Mouse (Mus musculus) spleen, postnatal 14 days (tissue): Measurements from ENCODE around the gene Cgn.

Experiments
- DNase-seq, 2 experiments: peaks; one replicate each; pipeline ENCODE4 v3.0.0; 2021 to 2022; ENCODE audit warnings: low spot score in 2 of 2

Gene Cgn

GRCm38 (mm10) chr3:94786367-94786835 lies at the start of gene Cgn:
Cgn (minus strand) TSS chr3:94786492.
- DNase-seq = peak; percentile 67 to 69

DNA sequence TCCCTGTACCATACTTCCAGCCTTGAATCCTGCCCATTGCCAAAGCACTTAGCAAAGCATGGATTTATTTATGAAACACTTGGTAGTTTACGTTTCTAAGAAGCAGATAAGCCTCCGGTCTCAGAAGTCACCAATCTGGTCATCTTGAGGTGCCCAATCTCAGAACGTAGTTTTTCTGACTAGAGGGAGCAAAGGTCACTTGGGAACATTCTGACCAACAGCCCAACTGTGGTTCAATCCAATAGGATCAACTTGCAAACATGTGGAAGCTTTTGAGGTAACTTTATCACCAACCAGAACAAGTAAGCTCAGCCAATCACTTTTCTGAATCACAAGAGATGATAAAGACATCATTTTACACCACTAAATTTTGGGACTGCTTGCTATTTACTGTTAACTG lies 49.1 kb upstream of the Cgn start:
- DNase-seq = no peak

- DNase-seq = no peak
Measured at GRCm38 (mm10) chr3:94833358-94833757, 47.1 kb upstream of the Cgn start.

DNA sequence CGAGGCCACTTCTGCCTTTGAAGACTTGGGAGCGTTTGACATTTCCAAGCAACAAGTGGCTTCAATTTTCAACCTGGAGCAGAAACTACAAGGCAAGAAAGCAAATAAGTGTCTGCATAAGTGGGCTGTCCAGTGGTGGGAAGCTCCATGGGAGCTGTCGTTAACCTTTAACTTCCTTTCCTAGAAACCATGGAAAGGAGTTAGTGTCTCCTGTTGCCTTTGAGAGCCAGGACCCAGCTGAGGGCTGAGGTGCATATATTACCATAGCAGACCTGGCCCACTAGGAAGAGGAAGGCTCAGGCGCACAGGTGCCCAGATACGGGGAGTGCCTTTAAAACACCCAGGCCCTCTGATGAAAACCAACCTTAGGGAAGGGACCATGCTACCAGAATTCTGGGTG lies 46.4 kb upstream of the Cgn start:
- no peak for DNase-seq

- no peak for DNase-seq
Measured at GRCm38 (mm10) chr3:94832100-94832499, 45.8 kb upstream of the Cgn start.

GRCm38 (mm10) chr3:94824110-94824509 lies 37.8 kb upstream of the Cgn start:
- no peak for DNase-seq

DNA sequence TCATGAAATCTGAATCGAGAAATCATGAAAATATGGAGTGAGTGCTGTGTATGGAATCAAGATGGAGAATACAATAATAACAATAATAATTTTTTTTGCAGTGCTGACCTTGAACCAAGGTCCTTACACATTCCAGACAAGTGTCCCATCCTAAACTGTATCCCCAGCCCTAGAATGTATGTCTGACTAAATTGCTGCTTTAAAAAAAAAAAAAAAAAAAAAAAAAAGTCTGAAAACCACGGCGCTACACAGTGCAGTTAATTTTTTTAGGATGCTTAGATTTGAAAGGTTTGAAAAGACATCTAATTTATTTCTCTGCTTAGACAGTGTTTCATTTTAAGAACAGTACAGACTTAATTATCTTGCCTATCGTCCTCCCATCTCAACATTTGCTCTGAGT lies 35.8 kb upstream of the Cgn start:
- no peak for DNase-seq

- no peak for DNase-seq
Measured at GRCm38 (mm10) chr3:94821008-94821638, 34.8 kb upstream of the Cgn start.

DNA sequence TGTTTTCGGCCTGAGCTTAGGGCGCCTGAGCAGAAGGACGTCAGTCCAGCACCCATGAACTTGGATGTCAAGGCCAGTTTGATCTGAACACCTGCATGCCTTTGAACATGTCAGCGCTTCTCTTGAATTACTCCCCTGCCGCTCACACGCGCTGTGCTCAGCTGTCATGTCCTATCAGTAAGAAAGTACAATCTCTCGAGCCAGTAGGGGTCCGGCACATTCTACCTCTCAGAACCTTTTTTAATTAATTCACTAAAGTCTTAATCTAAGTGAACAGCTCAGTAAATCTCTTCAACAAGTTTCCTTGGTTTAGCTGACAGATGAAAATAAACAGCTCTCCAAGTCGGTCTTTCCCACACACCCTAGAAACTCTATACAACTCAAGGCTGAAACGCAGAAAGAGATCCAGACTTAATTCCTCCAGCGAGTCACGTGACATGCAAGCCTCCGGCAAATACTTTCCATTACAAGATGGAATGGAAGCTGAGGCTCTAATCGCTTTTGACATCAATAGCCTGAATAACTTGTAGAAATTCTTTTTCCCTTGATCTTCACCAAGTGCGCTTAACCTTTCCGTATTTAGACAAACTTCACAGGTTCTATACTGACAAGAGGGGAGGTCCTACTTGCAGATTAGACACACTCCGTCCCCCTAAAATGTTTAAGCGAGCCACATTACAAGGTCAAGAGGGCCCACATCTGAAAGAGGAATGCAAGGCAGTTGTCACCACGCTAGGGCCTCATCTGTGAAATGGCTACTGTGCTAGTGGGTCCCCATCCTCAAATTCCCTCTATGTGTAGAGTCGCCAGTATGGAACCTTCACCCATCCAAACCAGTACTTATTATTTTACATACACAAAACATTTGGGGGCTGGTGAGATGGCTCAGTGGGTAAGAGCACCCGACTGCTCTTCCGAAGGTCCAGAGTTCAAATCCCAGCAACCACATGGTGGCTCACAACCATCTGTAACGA lies 33.4 kb upstream of the Cgn start:
- no peak for DNase-seq

DNA sequence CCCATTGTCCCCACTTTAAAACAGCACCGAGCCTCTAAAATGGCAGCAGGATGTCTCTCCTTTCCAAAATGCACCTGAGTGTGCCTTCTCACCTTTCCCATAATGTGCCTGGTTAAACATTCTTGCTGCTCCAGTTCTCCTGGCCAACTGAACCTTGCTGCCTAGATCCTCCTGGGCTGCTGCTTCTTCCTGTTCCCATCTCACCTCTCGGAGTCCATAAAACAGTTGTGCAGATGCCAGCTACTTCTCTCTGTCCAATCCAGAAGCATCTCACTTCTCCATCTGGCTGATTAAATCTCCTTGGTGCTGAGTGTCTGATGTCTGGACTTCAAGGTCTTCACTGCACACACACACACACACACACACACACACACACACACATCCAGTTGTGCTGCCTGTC lies 31.4 kb upstream of the Cgn start:
- no peak for DNase-seq

DNA sequence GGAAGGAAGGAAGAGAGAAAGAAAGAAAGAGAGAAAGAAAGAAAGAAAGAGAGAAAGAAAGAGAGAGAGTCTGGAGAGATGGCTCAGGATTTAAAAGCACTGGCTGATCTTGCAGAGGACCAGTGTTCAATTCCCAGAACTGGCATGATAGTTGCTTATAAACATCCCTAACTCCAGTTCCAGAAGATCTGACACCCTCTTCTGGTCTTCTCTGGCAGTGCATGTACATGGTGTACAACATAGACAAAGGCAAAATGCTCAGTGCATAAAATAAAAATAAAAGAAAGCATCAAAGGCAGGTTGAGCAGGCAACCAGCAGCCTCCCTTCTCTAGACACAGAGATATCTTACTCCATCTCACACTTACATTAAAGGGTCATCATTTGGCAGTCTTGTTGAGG lies 29.3 kb upstream of the Cgn start:
- no peak for DNase-seq

DNA sequence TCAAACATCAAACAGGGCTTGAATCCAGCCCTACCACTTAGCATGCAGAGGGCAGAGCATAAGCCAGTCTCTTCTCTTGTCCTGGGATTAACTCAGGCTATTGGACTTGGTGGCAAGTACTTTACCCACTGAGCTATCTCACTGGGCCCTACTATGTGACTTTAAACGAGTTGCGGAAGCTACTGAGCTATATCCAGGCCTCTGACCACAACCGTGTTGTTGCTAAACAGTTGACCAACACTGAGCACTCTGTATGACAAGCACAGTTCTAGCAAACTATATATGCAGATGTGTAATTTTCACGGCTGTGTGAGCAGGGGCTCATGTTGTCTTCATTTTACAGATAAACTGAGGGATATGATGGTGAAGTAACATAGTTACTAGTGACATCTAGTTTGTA lies 28.4 kb upstream of the Cgn start:
- DNase-seq = no peak

DNA sequence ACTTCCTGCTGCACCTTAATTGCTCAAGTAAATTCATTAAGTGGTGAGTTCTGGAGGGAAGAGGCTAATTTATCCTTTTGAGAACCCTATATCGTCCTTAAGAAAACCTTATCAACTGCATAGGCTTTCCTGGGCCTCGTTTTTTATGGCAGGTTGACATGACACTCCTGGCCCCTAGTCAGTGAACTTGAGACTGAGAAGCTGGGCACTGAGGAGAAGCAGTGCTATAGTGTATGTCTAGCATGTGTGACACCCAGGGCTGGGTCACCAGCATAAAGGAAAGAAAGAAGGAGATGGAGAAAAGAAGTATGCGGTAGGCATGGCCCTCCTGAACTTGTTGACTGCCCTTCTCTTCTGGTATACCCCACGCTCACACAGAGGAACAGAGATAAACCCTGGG lies 27.8 kb upstream of the Cgn start:
- no peak for DNase-seq

GRCm38 (mm10) chr3:94813651-94814050 lies 27.4 kb upstream of the Cgn start:
- DNase-seq = no peak

- no peak for DNase-seq
Measured at GRCm38 (mm10) chr3:94811628-94812027, 25.3 kb upstream of the Cgn start.

DNA sequence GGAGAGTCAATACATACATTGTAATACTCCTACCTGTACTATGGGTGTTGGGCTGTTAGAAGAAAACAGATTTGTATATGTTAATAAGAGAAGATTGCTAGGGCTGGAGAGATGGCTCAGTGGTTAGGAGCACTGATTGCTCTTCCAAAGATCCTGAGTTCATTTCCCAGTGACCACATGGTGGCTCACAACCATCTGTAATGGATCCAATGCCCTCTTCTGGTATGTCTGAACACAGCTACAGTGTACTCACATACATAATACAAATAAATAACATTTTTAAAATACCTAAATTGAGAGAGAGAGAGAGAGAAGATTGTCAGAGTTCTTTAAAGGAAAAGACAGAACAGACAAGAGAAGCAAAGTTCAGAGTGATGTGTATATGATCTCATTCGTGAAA lies 22.0 kb upstream of the Cgn start:
- no peak for DNase-seq

GRCm38 (mm10) chr3:94804976-94805375 lies 18.7 kb upstream of the Cgn start:
- DNase-seq = no peak

- no peak for DNase-seq
Measured at GRCm38 (mm10) chr3:94804146-94804545, 17.9 kb upstream of the Cgn start.

- DNase-seq = no peak
Measured at GRCm38 (mm10) chr3:94796181-94796580, 9.9 kb upstream of the Cgn start.

- no peak for DNase-seq
Measured at GRCm38 (mm10) chr3:94795596-94796140, 9.4 kb upstream of the Cgn start.

DNA sequence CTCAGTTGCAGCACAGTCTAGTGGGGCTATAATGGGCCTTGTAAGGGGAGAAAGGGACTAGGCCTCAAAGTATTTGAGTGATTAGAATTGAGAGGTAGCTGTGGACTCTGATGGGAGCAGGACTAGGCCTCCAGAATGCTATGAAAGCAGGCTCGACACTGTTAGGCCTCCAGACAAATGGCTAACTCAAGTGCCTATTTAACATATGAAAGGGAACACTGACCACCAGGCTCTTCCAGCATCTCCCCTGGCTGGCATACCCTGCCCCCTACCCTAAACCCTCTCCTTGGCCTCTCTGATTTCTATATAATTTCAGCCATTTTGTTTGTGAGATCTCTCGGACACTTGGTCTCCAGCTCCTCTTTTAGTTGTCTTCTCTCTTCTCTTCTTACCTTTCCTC lies 8.1 kb upstream of the Cgn start:
- DNase-seq = no peak

GRCm38 (mm10) chr3:94793672-94794071 lies 7.4 kb upstream of the Cgn start:
- DNase-seq = no peak

DNA sequence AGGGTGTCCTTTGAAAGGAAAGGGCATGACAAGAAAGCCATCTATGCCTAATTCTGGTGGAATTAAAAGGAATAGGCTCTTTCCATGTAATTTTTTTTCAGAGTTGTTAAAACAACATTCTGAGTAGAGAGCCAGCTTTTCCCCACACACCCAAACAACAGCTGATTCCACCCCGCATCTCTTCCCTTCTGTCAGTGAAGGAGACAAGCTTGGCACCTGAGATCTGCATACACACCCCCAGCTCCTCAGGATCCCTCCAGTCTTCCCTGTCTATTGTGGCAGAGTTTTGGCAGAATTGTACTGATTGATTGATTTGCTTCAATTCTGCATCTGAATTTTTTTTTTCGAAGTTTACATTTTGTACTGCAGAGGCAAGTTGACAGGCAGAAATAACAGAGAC lies 6.0 kb upstream of the Cgn start:
- no peak for DNase-seq
